Mouse (Mus musculus): ENCODE measurements at regions not wholly inside any gene's neighbourhood (a gene's known extent, or its start where the extent isn't known, plus 50 kb on each side); places are given as distances from the start of the nearest gene placed in this dataset.
A peak's percentile ranks its signal among the peaks of the same experiment; 100 is the strongest.

DNA sequence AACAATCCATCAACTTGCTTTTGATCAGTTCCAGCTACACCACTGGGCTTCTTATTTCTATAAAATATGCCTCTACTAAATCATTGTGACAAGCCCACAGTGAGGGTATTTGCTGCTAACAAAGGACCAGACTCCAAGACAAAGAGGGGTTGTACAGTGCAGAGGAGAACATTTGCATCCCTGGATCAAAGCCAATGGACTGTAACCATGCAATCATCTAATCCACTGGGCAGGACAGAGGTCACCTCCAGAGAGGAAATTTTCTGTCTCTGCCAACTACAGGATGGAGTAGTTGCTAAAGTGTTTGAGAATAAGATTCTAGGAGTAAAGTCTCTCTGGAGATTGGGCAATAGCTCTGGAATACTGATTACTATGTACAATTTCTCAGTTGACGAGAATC lies 272.9 kb downstream of the Cox7c start:
- H3K4me3 ChIP-seq (replicated peaks) = no peak overlapping the region
- 55% methylated on average over 1 of the region's 1 CpGs for WGBS
- H3K27ac ChIP-seq (replicated peaks) = no peak overlapping the region
- no peak overlapping the region for H3K9ac ChIP-seq (replicated peaks)
- no peaks in the 10 kb centered on the region for H3K27me3 ChIP-seq (replicated peaks)
- H3K4me1 ChIP-seq = no peaks in the 10 kb centered on the region
- H3K4me2 ChIP-seq = no peak overlapping the region
- peak; percentile 86 for ATAC-seq (ENCODE audit: low FRiP score)
- H3K9me3 ChIP-seq (replicated peaks) = no peaks in the 10 kb centered on the region
- no peaks in the 10 kb centered on the region for H3K36me3 ChIP-seq

DNA sequence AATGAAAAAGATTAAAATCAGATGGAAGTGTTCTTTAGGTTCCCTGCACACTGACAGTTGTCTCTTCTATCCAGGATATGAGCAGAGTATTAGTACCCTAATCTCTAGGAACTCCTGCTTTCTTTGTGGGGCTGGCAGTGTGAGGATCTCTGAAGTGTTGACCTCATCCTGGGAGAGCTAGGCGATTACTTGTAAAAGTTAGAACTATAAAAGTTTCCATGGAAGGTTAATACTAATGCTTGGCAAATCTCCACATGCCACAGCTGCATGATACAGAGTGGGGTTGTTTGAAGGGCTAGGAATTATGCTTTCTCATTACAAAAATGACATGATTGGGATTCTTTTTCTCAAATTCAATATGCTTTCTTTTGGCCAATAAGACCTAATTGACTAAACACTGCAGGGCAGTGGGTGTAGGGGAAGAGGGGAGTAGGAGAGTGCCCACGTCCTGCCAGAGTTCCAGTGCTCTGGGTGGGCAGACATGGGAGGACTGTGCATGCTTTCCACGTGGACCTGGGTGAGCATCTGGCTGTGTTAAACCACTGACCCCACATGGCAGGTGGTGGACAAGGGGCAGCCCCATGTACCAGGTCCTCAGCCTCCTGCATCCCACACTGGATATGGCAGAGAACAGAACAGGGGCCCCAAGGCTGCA lies 275.6 kb downstream of the Cox7c start:
- ATAC-seq (ENCODE audit: low FRiP score) = no peak
- Histone ChIP-seq H3K27me3 (replicated peaks) (no peaks in the 10 kb centered on the region), H3K4me2 (no peak overlapping the region), H3K9ac (replicated peaks) (no peak overlapping the region), H3K36me3 (no peaks in the 10 kb centered on the region), H3K9me3 (replicated peaks) (no peaks in the 10 kb centered on the region), H3K27ac (replicated peaks) (no peak overlapping the region), H3K4me1 (no peaks in the 10 kb centered on the region), H3K4me3 (replicated peaks) (no peak overlapping the region)
- 70% methylated on average over 3 of the region's 3 CpGs for WGBS

DNA sequence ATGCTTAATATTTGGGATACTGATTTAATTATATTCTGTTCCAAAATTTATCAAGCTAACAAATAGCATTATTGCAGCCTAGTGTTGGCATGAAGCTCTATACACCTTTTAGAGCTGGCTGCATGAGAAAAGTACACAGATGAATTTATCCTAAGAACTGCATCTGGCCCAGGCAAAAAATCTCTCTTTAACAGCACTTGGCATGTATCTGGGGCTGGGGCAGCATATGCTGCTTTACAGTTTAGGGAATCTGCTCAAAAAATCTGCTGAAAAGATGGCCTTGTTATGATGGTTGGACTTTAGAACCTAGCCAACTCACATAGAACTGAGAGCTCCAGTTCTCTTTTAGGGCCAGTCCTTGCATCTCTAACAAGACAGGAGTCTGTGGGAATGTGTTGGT lies 276.2 kb downstream of the Cox7c start:
- Histone ChIP-seq H3K9ac (replicated peaks) (no peak overlapping the region), H3K9me3 (replicated peaks) (no peaks in the 10 kb centered on the region), H3K4me3 (replicated peaks) (no peak overlapping the region), H3K27ac (replicated peaks) (no peak overlapping the region), H3K4me1 (no peaks in the 10 kb centered on the region), H3K36me3 (no peaks in the 10 kb centered on the region), H3K4me2 (no peak overlapping the region), H3K27me3 (replicated peaks) (no peaks in the 10 kb centered on the region)
- ATAC-seq (ENCODE audit: low FRiP score) = no peak

DNA sequence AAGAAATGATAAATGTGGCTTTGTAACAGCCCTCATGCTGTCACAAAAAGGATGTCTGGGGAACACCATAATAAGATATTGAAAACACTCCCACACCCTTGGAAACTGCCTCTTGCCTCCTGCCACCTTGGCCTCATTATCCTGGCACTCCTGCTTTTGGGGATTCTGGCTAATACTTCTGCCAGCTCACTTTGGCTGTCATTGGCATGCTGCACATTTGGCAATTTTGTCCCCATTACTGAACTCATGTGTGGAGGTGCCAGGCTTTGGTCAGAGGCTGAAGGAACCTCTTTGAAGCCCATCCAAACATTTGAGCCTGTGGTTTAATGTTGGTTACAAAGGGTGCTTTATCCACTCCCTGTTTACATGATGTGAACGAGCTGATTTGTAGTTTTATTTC lies 278.2 kb downstream of the Cox7c start:
- Histone ChIP-seq H3K4me1 (no peaks in the 10 kb centered on the region), H3K9ac (replicated peaks) (no peak overlapping the region), H3K36me3 (no peaks in the 10 kb centered on the region), H3K27ac (replicated peaks) (no peak overlapping the region), H3K27me3 (replicated peaks) (no peaks in the 10 kb centered on the region), H3K4me3 (replicated peaks) (no peak overlapping the region), H3K9me3 (replicated peaks) (no peaks in the 10 kb centered on the region), H3K4me2 (no peak overlapping the region)
- ATAC-seq (ENCODE audit: low FRiP score) = no peak
- WGBS = 60% methylated on average over 1 of the region's 1 CpGs

DNA sequence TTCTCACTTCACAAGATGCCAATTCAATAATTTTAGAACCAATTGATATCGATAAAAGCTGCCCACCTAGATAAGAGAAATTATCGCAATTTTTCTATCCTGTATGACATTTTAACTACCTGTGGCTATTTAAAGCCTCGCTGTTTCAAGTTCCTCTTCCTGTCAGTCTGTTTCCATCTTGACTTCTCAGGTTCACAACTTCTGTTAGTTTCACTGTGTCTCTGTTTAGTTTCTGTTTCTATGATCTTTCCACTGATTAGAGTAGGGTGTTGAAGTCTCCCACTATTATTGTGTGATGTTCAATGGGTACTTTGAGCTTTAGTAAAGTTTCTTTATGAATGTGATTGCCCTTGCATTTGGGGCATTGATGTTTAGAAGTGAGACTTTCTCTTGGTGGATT lies 322.1 kb downstream of the Cox7c start:
- Histone ChIP-seq H3K27ac (replicated peaks) (no peak overlapping the region), H3K36me3 (no peaks in the 10 kb centered on the region), H3K4me2 (no peak overlapping the region), H3K9ac (replicated peaks) (no peak overlapping the region), H3K4me3 (replicated peaks) (no peak overlapping the region), H3K27me3 (replicated peaks) (no peaks in the 10 kb centered on the region), H3K9me3 (replicated peaks) (no peaks in the 10 kb centered on the region), H3K4me1 (no peaks in the 10 kb centered on the region)
- no peak for ATAC-seq (ENCODE audit: low FRiP score)
- WGBS = 88% methylated on average over 3 of the region's 3 CpGs

DNA sequence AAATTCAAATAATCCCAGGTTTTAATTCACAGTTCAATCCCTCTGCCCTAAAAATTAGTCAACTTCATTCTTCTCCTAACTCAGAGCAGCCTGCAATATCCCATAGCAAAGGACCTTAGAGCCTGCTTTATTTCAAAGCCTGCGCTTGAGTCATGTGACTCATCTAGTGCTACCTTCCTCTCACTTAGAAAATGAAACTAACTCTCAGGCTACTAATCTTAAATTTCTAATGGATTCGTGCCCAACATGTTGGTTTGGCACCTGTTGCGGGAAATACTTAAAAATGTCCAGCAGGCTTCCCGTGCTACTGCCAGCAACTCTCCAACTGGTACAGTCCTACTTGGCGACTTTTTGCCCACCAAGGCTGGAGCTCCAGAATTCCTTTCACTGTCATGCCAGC lies 322.6 kb downstream of the Cox7c start:
- no peak for ATAC-seq (ENCODE audit: low FRiP score)
- H3K4me2 ChIP-seq = no peak overlapping the region
- H3K27me3 ChIP-seq (replicated peaks) = no peaks in the 10 kb centered on the region
- H3K4me3 ChIP-seq (replicated peaks) = no peak overlapping the region
- H3K36me3 ChIP-seq = no peaks in the 10 kb centered on the region
- WGBS = 92% methylated on average over 5 of the region's 5 CpGs
- H3K9ac ChIP-seq (replicated peaks) = no peak overlapping the region
- H3K27ac ChIP-seq (replicated peaks) = no peak overlapping the region
- H3K4me1 ChIP-seq = no peaks in the 10 kb centered on the region
- no peaks in the 10 kb centered on the region for H3K9me3 ChIP-seq (replicated peaks)

DNA sequence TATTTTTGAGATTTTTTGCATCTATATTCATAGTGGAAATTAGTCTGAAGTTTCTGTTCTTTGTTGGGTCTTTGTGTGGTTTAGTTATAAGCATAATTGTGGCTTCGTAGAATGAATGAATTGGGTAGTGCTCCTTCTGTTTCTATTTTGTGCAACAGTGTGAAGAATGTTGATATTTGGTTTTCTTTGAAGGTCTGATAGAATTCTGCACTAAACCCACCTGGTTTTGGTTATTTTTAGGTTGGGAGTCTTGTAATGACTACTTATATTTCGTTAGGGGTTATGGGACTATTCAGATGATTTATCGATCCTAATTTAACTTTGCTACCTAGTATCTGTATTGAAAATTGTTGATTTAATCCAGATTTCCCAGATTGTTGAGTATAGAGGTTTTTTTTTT lies 326.4 kb downstream of the Cox7c start:
- ATAC-seq (ENCODE audit: low FRiP score) = no peak

DNA sequence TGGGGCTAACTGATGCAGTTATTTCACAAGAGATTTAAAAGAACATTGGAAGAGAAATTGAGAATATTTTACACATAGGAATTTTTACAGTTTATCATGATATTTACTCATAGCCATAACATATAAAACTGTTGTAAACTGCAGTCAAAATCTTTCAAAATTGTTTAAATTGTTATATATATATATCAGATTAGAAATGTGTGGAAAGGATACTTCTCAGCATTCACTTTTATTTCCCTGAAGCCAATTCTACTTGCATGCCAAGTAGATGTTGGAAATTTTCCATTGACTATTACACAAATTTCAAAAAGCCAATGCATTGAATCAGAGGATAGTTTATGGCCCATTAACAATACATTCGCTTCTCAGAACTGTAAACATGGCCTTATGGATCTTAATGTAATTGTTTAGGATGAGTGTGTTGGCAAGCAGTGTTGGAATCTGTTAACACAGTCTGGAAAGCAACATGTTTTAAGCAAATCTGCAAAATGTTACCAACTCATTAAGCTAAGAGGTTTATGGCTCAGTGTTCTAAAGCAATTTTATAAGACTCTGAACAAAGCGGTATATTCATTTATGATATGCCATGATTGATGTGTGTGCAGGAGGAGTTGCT lies 330.7 kb downstream of the Cox7c start:
- no peak overlapping the region for H3K4me3 ChIP-seq (replicated peaks)
- H3K4me2 ChIP-seq = no peak overlapping the region
- H3K4me1 ChIP-seq = no peaks in the 10 kb centered on the region
- no peaks in the 10 kb centered on the region for H3K9me3 ChIP-seq (replicated peaks)
- no peaks in the 10 kb centered on the region for H3K27me3 ChIP-seq (replicated peaks)
- WGBS = 74% methylated on average over 2 of the region's 2 CpGs
- no peak overlapping the region for H3K27ac ChIP-seq (replicated peaks)
- no peaks in the 10 kb centered on the region for H3K36me3 ChIP-seq
- ATAC-seq (ENCODE audit: low FRiP score) = no peak
- H3K9ac ChIP-seq (replicated peaks) = no peak overlapping the region

More for the DNA sequence above, 326.4 kb downstream of the Cox7c start:
- H3K36me3 ChIP-seq = no peaks in the 10 kb centered on the region
- 89% methylated on average over 3 of the region's 3 CpGs for WGBS
- H3K27me3 ChIP-seq (replicated peaks) = no peaks in the 10 kb centered on the region
- no peaks in the 10 kb centered on the region for H3K4me1 ChIP-seq
- no peak overlapping the region for H3K9ac ChIP-seq (replicated peaks)
- H3K27ac ChIP-seq (replicated peaks) = no peak overlapping the region
- no peaks in the 10 kb centered on the region for H3K9me3 ChIP-seq (replicated peaks)
- no peak overlapping the region for H3K4me2 ChIP-seq
- H3K4me3 ChIP-seq (replicated peaks) = no peak overlapping the region

DNA sequence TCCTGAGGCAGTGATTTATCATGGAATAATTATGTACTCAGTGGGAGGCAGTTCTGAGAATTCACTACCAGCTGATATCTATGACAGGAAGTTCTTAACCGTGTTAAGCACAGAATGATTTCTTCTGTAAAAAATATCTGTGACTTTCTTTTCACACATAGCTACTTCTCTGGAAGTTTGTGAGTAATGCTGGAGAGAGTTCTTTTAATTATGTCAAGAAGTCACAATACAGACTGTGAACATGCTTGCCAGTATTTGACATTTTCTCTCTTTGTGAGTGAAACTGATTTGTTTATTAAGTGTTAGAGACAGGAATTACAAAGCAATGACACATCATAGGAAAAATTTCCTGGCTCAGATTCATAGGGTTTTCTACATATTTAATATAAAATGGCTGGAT lies 354.3 kb downstream of the Cox7c start:
- Histone ChIP-seq H3K9me3 (replicated peaks) (no peaks in the 10 kb centered on the region), H3K36me3 (no peaks in the 10 kb centered on the region), H3K27ac (replicated peaks) (no peak overlapping the region), H3K27me3 (replicated peaks) (no peaks in the 10 kb centered on the region), H3K4me1 (no peaks in the 10 kb centered on the region), H3K4me3 (replicated peaks) (no peak overlapping the region), H3K4me2 (no peak overlapping the region), H3K9ac (replicated peaks) (no peak overlapping the region)
- WGBS = 56% methylated on average over 1 of the region's 1 CpGs
- ATAC-seq (ENCODE audit: low FRiP score) = no peak

Data from neural tube, embryonic 15.5 days (tissue).